Mouse (Mus musculus) G1E (cell line): ENCODE measurements around the gene Ppm1b. TPM values are rescaled to one million over a fixed set of nuclear protein-coding genes. Genes with fewer than 3 reads are reported as not detected.

ENCODE experiments used
- ATAC-seq: 2 replicates; pipeline ENCODE4 v1.8.0; 2016; ENCODE audit warnings: mild to moderate bottlenecking; ENCODE audit not compliant: insufficient number of reproducible peaks, poor library complexity, low FRiP score, severe bottlenecking; ENCODE audit errors: extremely low read depth
- DNase-seq: peaks from one replicate; pipeline ENCODE4 v3.0.0; 2012; ENCODE audit warnings: low spot score
- H3K27me3 ChIP-seq: 2 replicates; pipeline ENCODE4 v1.6.1; 2012; ENCODE audit warnings: mild to moderate bottlenecking, low read length, inconsistent platforms; ENCODE audit not compliant: insufficient read depth
- H3K36me3 ChIP-seq: replicated peaks from 2 replicates; pipeline ENCODE3; 2012; ENCODE audit warnings: mild to moderate bottlenecking, inconsistent platforms
- H3K4me1 ChIP-seq: 2 replicates; pipeline ENCODE4 v1.6.1; 2012; ENCODE audit warnings: low read depth, low read length, inconsistent platforms, mixed read lengths; ENCODE audit not compliant: insufficient read depth
- H3K4me3 ChIP-seq: 2 replicates; pipeline ENCODE4 v1.5.1; 2012; ENCODE audit warnings: low read depth, mild to moderate bottlenecking, inconsistent platforms, low read length, moderate library complexity, mixed read lengths
- H3K9me3 ChIP-seq: replicated peaks from 2 replicates; pipeline ENCODE4 v1.6.1; 2012; ENCODE audit warnings: inconsistent platforms
- CTCF ChIP-seq: IDR thresholded peaks from 2 replicates; pipeline ENCODE4 v1.5.1; 2012; ENCODE audit warnings: low read depth, low read length, inconsistent platforms, mixed read lengths
- GATA1 ChIP-seq: IDR thresholded peaks from 2 replicates; pipeline ENCODE4 v1.6.1; 2012; ENCODE audit warnings: borderline replicate concordance, low read length, inconsistent platforms, mixed read lengths
- GATA2 ChIP-seq: IDR thresholded peaks from 2 replicates; pipeline ENCODE4 v1.6.1; 2012; ENCODE audit warnings: low read depth, low read length, inconsistent platforms, borderline replicate concordance
- POLR2AphosphoS5 ChIP-seq: IDR thresholded peaks from 2 replicates; pipeline ENCODE4 v1.6.1; 2012; ENCODE audit warnings: low read depth, low read length, inconsistent platforms; ENCODE audit not compliant: insufficient replicate concordance
- TAL1 ChIP-seq: conservative IDR thresholded peaks from 2 replicates; pipeline ENCODE4 v1.6.1; 2012; ENCODE audit warnings: low read depth, low read length, inconsistent platforms, mixed read lengths
- polyA plus RNA-seq: library from polyadenylated mRNA; stranded (reverse); fragments of >175 nt; gene quantifications from 2 replicates; pipeline ENCODE4 v1.2.3, GENCODE M21; 2012
- total RNA-seq, 2 experiments: library from RNA; stranded (forward) in 1 of 2; stranded (reverse) in 1 of 2; fragments of 200-1000 nt in 1 of 2; fragments of >200 nt in 1 of 2; fragmentation: Nextera tagmentation in 1 of 2; gene quantifications; 2 replicates each; pipeline ENCODE4 v1.2.3; 2014 to 2017

Gene Ppm1b
- total and polyA plus RNA-seq, 3 experiments = 28.5 to 145 (median 99.2) TPM

DNA sequence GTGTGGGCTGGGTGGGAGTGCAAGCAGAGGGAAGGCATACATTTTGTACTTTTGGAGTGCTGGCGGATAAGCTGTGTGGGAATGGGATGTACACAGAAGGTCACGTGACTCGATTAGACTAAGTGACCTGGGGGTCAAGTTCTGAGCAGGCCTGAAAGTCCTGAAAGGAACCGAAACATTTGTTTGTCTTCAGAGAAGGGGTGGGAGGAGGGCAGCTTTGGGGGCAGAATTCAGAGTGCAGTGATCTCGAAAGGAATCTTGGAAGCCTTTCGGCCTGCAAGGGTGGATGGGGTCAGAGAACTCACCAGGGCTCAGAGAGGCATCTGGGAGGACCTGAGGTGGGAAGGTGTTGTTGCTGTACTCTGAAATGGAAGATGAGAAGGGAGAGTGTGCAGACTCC, 85.9 kb downstream of the Ppm1b start:
- H3K4me1 ChIP-seq = no peaks in the 10 kb centered on the region
- ATAC-seq (no peak), DNase-seq (no peak)
- no peak for TF ChIP-seq GATA2
- no peak for TF ChIP-seq TAL1
- no peak for TF ChIP-seq POLR2AphosphoS5
- no peak overlapping the region for H3K4me3 ChIP-seq
- H3K9me3 ChIP-seq = no peaks in the 10 kb centered on the region
- H3K27me3 ChIP-seq = peaks cover 33% of the 10 kb centered on the region
- no peaks in the 10 kb centered on the region for H3K36me3 ChIP-seq

DNA sequence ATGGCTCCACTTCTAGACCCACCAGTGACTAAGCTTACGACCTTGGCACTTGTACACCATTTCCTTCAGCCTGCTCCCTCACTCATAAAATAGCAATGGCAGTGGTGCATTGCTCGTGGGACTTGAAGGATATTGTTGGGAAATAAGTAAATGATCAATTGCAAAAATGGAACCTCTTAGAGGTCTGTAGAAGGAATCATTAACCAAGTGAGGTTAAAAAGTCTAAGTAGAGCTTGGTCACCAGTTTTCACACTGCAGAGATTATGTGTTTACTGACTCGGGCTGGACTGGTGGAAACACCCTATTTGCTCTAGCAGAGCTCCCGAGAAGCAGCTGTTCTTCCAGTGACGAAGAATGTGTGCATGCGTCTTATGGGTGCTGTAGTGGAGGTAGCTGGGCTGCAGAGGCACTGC, 86.9 kb downstream of the Ppm1b start:
- H3K4me3 ChIP-seq = no peak overlapping the region
- peaks cover 35% of the 10 kb centered on the region for H3K27me3 ChIP-seq
- no peak for DNase-seq
- H3K9me3 ChIP-seq = no peaks in the 10 kb centered on the region
- H3K4me1 ChIP-seq = no peaks in the 10 kb centered on the region
- ATAC-seq = no peak
- TF ChIP-seq GATA1 (no peak), CTCF (no peak), POLR2AphosphoS5 (no peak), TAL1 (no peak), GATA2 (no peak)
- H3K36me3 ChIP-seq = no peaks in the 10 kb centered on the region

DNA sequence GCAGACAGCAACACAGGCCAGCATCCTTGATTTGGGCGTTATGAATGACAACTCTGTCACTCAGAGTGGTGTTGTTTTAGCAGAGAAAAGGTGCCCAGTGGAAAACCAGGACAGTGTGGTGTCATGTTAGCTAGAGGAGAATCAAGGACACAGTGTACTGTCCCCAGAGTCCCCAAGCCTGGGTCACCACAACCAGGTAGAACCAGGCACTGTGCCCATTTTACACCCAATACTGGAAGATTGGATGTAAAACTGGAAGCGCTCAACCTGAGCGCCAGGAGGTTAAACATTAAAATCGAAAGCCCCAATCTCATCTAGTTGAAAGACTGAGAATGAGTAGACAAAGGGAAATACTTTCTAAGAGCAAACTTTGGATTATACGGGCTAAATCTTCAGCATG, 87.9 kb downstream of the Ppm1b start:
- H3K27me3 ChIP-seq = peaks cover 33% of the 10 kb centered on the region
- TF ChIP-seq POLR2AphosphoS5 = no peak
- TF ChIP-seq CTCF = no peak
- no peak for TF ChIP-seq TAL1
- no peak for TF ChIP-seq GATA2
- no peak for TF ChIP-seq GATA1
- H3K4me3 ChIP-seq = no peak overlapping the region
- ATAC-seq (no peak), DNase-seq (no peak)
- H3K4me1 ChIP-seq = no peaks in the 10 kb centered on the region
- H3K36me3 ChIP-seq = no peaks in the 10 kb centered on the region
- no peaks in the 10 kb centered on the region for H3K9me3 ChIP-seq

DNA sequence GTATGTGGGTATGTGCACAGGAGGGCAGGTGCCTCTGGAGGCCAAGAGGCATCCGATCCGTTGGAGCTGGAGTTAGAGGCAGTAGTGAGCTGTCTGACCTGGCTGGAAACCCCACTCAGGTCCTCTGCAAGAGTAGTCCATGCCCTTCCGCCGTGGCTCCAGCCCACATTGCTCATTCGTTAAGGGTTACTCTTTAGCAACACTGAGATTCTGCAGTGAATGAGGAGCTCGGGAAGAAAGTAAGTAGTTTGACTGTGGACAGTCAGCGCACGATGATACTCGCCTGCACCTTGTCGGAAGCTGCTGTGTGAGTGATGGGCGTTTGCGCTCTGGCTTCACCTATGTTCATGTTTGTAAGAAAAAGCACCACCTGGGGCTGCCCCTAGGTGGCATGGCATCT, 88.6 kb downstream of the Ppm1b start:
- TF ChIP-seq POLR2AphosphoS5 (no peak), CTCF (no peak), GATA2 (no peak), GATA1 (no peak), TAL1 (no peak)
- no peaks in the 10 kb centered on the region for H3K9me3 ChIP-seq
- peaks cover 33% of the 10 kb centered on the region for H3K27me3 ChIP-seq
- H3K4me3 ChIP-seq = no peak overlapping the region
- no peaks in the 10 kb centered on the region for H3K36me3 ChIP-seq
- H3K4me1 ChIP-seq = no peaks in the 10 kb centered on the region
- ATAC-seq (no peak), DNase-seq (no peak)

DNA sequence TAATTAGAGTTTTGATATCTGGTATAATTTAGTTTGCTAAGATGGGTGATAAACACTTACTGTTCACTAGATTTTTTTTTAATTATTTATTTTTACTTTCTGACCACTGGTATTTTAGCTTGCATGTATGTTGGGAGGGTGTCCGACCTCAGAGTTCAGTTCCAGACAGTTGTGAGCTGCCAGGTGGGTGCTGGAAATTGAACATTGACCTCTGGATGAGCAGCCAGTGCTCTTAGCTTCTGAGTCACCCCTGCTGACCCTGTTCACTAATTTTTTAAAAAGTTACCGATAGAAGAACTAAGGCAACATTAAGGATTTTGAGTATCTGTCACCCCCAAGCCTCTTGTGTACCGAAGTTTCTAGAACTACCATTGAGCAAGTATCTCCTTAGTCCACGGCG, 91.8 kb downstream of the Ppm1b start:
- Histone ChIP-seq H3K27me3 (peaks cover 34% of the 10 kb centered on the region), H3K36me3 (no peaks in the 10 kb centered on the region), H3K9me3 (no peaks in the 10 kb centered on the region), H3K4me1 (no peaks in the 10 kb centered on the region), H3K4me3 (no peak overlapping the region)
- TF ChIP-seq GATA2 = no peak
- DNase-seq (no peak), ATAC-seq (no peak)

DNA sequence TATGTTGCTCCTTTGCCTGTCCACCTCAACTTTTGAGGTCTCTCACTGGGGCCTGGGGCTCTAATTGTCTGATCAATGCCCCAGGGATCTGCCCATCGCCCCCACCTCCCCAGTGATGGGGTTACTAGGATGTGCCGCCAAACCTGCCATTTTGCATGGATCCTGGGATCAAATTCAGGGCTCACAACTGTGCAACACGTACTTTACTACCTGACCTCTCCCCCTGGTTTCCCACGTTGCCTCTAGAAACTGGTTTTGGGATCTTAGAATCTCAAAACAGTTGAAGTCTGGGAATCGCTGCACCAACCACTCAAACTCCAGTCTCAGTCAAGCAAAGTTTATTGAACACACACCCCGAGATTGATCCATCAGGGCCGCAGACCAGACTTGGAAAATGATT, 101.7 kb downstream of the Ppm1b start:
- no peak overlapping the region for H3K4me3 ChIP-seq
- ATAC-seq (no peak), DNase-seq (no peak)
- peaks cover 9% of the 10 kb centered on the region; the same call in 1 of the 2 replicates for H3K27me3 ChIP-seq
- peaks cover 8% of the 10 kb centered on the region for H3K4me1 ChIP-seq
- TF ChIP-seq CTCF (no peak), POLR2AphosphoS5 (no peak), GATA1 (no peak), TAL1 (no peak), GATA2 (no peak)
- H3K36me3 ChIP-seq = peaks cover 8% of the 10 kb centered on the region
- H3K9me3 ChIP-seq = no peaks in the 10 kb centered on the region

DNA sequence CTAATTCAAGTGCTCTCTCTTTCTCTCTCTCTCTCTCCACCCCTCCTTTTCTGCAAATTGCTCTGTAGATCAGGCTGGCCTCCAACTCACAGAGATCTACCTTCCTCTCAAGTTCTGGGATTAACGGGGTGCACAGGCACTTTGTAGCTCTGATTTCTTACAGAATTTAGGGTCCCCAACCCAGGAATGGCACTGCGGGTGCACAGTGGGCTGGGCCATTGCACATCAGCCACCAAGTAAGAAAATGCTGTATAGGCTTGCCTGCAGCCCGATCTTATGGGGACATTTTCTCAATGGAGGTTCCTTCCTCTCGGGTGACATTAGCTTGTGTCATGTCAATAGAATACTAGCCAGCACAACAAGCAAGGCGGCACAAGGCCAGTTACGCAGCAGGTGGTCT, 102.6 kb downstream of the Ppm1b start:
- ATAC-seq = no peak
- peaks cover 9% of the 10 kb centered on the region; the same call in 1 of the 2 replicates for H3K27me3 ChIP-seq
- DNase-seq = no peak
- H3K4me1 ChIP-seq = peaks cover 15% of the 10 kb centered on the region
- peaks cover 15% of the 10 kb centered on the region for H3K36me3 ChIP-seq
- H3K9me3 ChIP-seq = no peaks in the 10 kb centered on the region
- TF ChIP-seq CTCF (no peak), GATA1 (no peak), GATA2 (no peak), POLR2AphosphoS5 (no peak), TAL1 (no peak)
- no peak overlapping the region for H3K4me3 ChIP-seq
